Mouse (Mus musculus) neutrophil, adult 65 days (primary cell): ENCODE data around the gene Baiap2l2. TPM values are rescaled to one million over a fixed set of nuclear protein-coding genes. Genes with fewer than 3 reads are reported as not detected.

Source experiments
- total RNA-seq: library from RNA; stranded (reverse); gene quantifications from 2 replicates; pipeline ENCODE4 v1.2.4, GENCODE M21; 2023

Baiap2l2 gene
- total RNA-seq: not detected in 2 replicates

DNA sequence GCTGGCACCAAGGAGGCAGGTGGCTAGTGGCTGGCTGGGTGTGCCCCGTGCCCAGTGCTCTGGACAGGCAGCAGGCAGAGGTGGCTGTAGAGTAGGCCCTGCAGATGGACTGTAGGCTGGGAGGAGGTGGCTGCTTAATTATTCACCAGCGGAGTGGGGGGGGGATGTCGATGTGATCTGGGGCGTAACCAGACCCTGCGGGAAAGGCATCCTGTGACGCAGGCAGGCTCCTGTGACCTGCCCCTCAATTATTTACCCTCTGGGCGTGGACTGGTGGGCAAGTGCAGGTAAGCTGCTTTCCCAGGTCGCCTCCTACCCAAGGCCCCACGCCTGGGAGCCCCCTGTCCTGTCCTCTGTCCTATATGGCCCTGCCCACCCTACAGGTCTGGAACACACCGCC lies at the start of gene Baiap2l2:
TSS of gene Baiap2l2 (minus strand) at position 139 of the 400 bp plus-strand sequence.

DNA sequence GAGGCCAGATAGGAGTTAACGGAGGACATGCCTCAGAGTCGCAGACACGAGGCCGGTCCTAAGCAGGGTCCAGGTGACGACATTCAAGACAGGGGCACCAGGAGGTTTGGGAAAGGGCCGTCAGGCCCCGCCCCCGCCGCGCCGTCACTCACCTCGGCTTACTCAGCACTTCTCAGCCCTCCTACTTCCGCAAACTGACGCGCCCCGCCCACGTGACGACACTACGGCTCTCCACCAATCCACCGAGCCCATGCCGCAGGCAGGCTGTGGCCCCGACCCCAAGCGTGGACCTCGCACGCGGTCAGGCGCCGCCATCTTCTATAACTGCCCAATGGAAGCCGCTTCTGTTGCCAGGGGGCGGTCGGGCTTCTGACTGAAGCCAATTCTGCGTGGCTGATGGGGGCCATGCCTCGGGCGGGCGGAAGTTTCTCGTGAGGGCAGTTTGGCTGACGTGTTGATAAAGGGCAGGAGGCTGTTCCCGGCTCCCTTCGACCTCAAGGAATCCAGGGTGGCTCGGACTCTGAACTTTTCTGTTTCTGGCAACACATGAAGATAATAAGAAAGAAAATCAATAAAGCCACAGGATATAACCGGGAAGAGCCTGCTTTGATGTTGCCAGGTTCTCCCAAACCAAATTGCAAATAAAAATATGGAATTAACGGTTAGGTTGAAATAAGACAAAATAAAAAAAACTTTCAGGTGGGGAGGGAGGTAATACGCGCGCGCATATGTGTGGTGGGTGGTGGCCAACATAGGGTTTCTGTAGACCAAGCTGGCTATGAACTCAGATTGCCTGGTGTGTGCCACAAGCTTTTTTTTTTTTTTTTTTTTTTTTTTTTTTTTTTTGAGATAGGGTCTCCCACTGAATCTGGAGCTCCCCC lies 43.0 kb upstream of the Baiap2l2 start, which contains the start of gene Pla2g6:
TSS of gene Pla2g6 (minus strand) at position 333 of the 881 bp plus-strand sequence.

DNA sequence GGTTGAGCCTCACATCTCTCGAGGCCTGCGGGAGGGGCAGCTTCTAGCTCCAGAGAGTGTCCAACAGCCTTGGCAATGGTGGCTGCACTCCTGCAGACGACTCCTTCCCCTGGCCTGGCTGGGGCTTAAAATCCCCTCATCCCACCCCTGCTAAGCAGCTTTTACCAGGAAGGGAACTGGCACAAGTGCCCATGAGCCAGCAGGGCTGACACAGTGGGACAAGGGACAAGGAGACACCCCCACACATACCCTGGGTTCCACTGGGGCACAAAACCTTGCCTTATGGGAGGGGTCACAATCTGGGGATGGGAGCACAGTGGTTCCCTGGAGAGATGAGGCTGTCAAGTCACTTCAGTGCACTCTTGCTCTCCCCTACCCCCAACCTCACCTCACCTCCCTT lies 30.7 kb downstream of the Baiap2l2 start, which contains the start of gene Slc16a8:
TSS of gene Slc16a8 (minus strand) at position 101 of the 400 bp plus-strand sequence.

DNA sequence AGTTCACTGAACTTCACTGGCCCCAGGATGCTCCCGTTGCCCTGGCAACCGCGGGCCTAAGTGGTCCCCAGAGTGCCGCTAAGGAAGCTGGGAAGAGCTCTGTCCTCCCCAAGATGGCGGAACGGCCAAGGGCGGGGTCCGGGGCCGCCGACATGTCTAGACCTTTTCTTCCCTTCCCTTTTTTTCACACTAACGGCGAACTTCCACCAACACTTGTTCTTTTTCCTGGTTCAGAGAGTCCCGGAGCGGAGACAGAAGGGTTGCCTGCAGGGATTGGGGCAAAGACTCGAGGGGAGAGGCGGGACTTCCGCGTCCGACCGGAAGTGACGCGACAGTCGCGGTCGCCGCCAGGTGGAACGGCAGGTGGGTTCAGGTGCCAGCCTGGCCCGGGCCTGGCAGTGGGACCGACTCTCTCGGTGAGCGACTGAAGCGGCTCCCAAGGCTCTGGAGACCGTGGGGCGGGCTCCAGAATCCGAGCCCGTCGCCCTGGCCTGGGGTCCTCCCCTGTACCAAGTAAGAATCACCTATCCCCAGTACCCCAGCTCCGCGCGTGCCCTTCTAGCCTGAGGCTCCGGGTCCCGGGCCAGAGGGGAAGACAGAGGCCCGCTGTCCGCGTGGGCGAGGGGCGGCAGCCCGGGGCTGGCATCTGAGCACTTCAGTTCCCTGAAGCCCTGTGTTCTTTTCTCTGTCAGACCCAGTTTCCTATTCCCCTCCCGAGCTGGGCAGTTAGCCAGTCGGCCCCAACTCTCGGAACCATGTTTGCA lies 56.1 kb downstream of the Baiap2l2 start, which contains the start of the genes Pick1 and Gm49486:
TSS of gene Pick1 (plus strand) at position 116 of the 764 bp plus-strand sequence.
TSS of gene Gm49486 (plus strand) at position 334 of the 764 bp plus-strand sequence.

Other genes starting within 250 kb of the Baiap2l2 start
- not detected in 2 replicates for gene Galr3, start 243.7 kb downstream of the Baiap2l2 start, total RNA-seq
- gene Ankrd54, start 222.6 kb downstream of the Baiap2l2 start, total RNA-seq: 13.0 and 17.1 TPM in 2 replicates
- 51.7 and 52.6 TPM in 2 replicates for gene Eif3l, start 210.4 kb downstream of the Baiap2l2 start, total RNA-seq
- gene Micall1, start 176.6 kb downstream of the Baiap2l2 start, total RNA-seq: 14.2 and 16.5 TPM in 2 replicates
- gene Polr2f, start 144.5 kb downstream of the Baiap2l2 start, total RNA-seq: 18.8 and 28.4 TPM in 2 replicates
- not detected in 2 replicates for gene 1700088E04Rik, start 144.3 kb downstream of the Baiap2l2 start, total RNA-seq
- gene Sox10, start 120.3 kb downstream of the Baiap2l2 start, total RNA-seq: not detected in 2 replicates
- gene Pick1, start 56.4 kb downstream of the Baiap2l2 start, total RNA-seq: 4.7 and 7.6 TPM in 2 replicates
- gene Gm49486, start 56.1 kb downstream of the Baiap2l2 start, total RNA-seq: 0.16 TPM in 1 of 2 replicates, not detected in the other
- gene Slc16a8, start 30.8 kb downstream of the Baiap2l2 start, total RNA-seq: not detected in 2 replicates
- gene Pla2g6, start 42.9 kb upstream of the Baiap2l2 start, total RNA-seq: 3.5 and 7.3 TPM in 2 replicates
- gene Maff, start 61.1 kb upstream of the Baiap2l2 start, total RNA-seq: 27.5 and 30.8 TPM in 2 replicates
- gene Tmem184b, start 118.0 kb upstream of the Baiap2l2 start, total RNA-seq: 84.2 and 87.9 TPM in 2 replicates
- 139 and 150 TPM in 2 replicates for gene Csnk1e, start 170.0 kb upstream of the Baiap2l2 start, total RNA-seq
- gene Kcnj4, start 219.7 kb upstream of the Baiap2l2 start, total RNA-seq: not detected in 2 replicates
- gene Kdelr3, start 230.9 kb upstream of the Baiap2l2 start, total RNA-seq: 0.36 and 0.66 TPM in 2 replicates